Mouse (Mus musculus): Measurements from ENCODE around the gene Thada.

The Thada gene

DNA sequence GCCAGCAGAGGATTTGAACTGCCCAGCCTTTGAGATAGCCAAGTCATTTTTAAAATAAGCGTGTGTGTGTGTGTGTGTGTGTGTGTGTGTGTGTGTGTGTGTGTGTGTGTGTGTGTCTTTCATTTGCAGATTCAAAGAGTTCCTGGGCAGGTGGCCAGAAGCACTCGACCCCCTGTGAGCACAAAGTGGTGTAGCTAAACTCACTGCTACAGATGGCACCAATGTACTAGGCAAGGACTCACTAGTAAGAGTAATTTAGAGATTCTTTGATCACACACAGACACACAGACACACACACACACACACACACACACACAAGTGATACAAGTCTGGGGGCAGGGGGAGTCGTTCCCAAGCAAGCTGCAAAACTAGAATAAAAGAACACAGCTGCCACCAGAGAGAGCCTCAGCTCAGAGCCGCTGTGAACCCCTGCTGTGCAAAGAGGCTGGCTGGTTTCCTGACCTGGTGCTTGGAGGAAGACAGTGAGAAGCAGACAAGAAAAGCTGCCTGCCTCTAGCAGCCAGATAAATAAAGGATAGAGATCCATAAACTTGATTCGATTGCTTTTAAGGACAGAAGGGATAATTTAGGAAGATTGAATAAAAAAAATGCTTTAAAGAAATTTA is 26.4 kb upstream of the Thada start:
- DNase-seq (ENCODE audit: low read depth, low spot score): no peak
- Histone ChIP-seq H3K36me3 (ENCODE audit: control insufficient read depth, insufficient read depth, low read length, poor library complexity, severe bottlenecking) (no peaks in the 10 kb centered on the region), H3K27me3 (ENCODE audit: control insufficient read depth, insufficient read depth, low read length, poor library complexity, severe bottlenecking) (no peaks in the 10 kb centered on the region)

DNA sequence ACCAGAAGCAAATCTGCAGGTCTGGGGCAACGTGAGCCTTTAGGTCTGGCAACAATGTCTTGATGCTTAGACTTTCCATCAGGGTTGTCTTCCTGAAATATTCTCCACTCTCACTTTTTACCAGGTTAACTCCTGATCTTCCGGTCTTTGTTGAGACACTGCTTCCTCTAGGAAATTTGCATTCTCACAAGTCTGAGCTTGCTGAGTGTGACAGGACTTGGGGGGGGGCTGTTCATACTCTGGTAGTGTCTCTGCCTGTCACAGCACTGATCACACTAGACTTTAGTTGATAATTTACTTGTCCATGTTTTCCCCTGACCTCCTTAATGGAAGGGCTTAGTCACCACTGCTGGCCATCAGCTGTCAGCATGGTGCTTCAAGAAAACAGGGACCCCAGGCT is 21.4 kb upstream of the Thada start:
- DNase-seq (ENCODE audit: low read depth, low spot score): no peak
- Histone ChIP-seq H3K27me3 (ENCODE audit: control insufficient read depth, insufficient read depth, low read length, poor library complexity, severe bottlenecking) (no peaks in the 10 kb centered on the region), H3K36me3 (ENCODE audit: control insufficient read depth, insufficient read depth, low read length, poor library complexity, severe bottlenecking) (no peaks in the 10 kb centered on the region)

DNA sequence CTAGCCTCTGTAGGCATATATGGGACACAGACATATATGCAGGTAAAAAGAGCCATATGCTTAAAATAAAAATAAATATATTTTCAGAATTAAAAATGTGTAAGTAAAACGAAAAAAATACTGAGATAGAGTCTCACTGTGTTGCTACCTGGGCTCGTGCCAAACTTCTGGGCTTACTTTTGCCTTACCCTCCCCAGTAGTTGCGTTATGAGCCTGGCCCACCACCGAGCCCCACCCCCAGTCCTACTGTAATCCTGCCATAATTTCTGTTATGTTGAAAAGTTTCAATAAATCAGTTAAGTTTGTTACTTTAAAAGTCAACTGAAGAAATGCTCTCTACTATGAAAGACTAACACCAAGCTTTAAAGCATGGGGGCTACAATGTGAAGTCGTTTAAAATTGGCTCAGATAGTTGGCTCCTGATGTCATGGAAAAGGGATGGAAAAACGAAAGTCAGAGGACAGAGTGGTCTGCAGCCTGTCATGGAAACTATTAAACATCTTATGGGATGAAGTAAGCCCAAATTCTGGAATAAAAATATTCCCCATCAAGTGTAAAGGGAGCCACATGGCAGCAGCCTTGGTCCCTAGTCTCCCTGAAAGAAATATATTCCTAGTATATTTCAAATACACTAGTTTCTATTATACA is 17.8 kb upstream of the Thada start:
- no peak for DNase-seq (ENCODE audit: low read depth, low spot score)
- H3K36me3 ChIP-seq (ENCODE audit: control insufficient read depth, insufficient read depth, low read length, poor library complexity, severe bottlenecking): no peaks in the 10 kb centered on the region
- H3K27me3 ChIP-seq (ENCODE audit: control insufficient read depth, insufficient read depth, low read length, poor library complexity, severe bottlenecking): no peaks in the 10 kb centered on the region

DNA sequence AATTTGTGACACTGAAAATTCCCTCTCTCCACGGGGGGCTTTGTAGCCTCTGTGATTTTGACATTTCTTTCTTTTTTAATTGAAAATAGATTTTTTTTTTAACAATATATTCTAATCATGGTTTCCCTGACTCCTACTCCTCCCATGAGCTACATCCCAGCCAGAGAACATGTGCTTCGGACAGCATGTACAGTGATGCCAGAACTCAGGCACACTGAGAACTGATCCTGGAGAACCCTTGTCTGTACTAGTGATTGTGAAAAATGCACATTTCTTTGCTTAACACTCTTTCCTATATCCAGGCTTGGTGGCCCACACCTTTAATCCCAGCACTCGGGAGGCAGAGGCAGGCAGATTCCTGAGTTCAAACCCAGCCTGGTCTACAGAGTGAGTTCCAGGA is 16.8 kb upstream of the Thada start:
- Histone ChIP-seq H3K36me3 (ENCODE audit: control insufficient read depth, insufficient read depth, low read length, poor library complexity, severe bottlenecking) (no peaks in the 10 kb centered on the region), H3K27me3 (ENCODE audit: control insufficient read depth, insufficient read depth, low read length, poor library complexity, severe bottlenecking) (no peaks in the 10 kb centered on the region)
- DNase-seq (ENCODE audit: low read depth, low spot score): no peak

DNA sequence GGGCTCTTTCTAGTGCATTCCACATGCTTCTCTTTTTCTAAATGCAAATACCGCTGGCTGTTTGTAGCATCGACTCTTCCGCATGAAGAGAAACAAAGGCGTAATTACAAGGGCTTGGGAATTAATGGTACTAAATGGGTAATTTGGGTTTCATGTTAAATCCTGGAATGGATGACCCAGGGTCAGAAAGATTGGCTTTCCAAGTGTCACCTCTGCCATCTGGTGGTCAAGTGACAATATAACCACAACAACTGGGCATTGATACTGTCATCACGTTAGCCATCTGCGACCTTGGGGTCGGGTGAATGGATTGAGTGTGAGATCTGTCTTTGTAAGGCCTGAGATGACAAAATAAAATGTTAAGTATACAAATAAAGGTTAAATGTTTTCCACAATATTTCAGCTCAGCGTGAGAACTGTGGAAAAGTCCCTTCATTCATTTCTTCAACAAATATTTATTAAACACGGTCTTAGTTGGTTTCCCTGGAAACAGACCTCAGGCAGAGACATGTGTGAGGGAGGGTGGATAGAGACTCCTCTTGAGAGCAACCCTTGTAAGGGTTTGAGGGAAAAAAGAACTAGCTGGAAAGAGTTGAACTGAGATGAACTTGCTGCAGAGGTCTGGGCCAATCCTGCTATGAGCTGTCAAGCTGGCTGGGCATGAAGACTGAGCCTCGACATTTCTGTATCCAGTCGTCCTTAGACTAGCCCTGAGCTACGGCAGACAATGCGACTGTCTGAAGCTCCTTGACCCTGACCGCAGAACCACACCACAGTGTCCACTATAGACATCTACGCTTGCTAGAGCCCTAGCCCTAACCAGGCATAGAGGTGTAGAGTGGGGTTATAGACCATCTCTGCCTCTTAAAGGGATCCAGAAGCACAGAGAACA is 14.7 kb upstream of the Thada start:
- peak; percentile 60 for DNase-seq (ENCODE audit: low read depth, low spot score)

DNA sequence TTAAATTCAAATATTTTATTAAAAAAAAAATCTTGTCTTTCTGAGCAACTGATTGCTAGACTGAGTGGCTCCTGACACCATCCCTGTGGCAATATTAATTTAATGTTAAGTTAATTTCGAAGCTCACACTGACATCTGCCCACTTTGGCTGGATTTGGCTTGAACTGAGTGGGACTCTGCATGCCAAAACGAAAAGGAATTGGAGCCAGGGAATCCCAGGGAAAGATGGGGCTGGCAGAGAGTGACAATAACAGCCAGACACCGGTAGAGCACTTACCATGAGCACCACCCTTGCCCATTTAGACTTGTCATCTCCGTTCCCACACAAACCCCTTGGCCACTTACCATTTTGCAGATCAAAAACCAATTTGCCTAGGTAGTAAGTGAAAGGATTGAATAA is 12.3 kb upstream of the Thada start:
- H3K27me3 ChIP-seq (ENCODE audit: control insufficient read depth, insufficient read depth, low read length, poor library complexity, severe bottlenecking): no peaks in the 10 kb centered on the region
- H3K36me3 ChIP-seq (ENCODE audit: control insufficient read depth, insufficient read depth, low read length, poor library complexity, severe bottlenecking): no peaks in the 10 kb centered on the region
- DNase-seq (ENCODE audit: low read depth, low spot score): no peak

More for the DNA sequence above, 14.7 kb upstream of the Thada start:
- no peaks in the 10 kb centered on the region for H3K27me3 ChIP-seq (ENCODE audit: control insufficient read depth, insufficient read depth, low read length, poor library complexity, severe bottlenecking)
- no peaks in the 10 kb centered on the region for H3K36me3 ChIP-seq (ENCODE audit: control insufficient read depth, insufficient read depth, low read length, poor library complexity, severe bottlenecking)

DNA sequence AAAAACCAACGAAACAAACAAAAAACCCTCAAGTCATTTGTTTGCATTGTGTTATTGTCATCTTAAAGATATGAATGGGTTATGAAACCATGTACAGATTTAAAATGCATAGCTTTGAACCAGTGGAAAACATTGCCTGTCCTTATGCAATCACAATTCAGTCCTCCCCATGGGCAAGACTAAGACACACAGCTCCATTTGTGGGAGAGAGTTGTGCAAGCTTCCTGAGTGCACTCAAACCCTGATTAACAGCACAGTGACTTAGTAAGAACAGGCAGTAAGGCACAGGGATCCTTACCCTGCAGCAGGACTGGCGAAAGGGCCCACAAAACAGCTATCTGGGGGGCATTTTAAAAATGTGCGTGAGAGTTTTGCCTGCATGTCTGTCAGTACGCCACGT is 11.2 kb upstream of the Thada start:
- no peak for DNase-seq (ENCODE audit: low read depth, low spot score)
- Histone ChIP-seq H3K27me3 (ENCODE audit: control insufficient read depth, insufficient read depth, low read length, poor library complexity, severe bottlenecking) (no peaks in the 10 kb centered on the region), H3K36me3 (ENCODE audit: control insufficient read depth, insufficient read depth, low read length, poor library complexity, severe bottlenecking) (no peaks in the 10 kb centered on the region)

DNA sequence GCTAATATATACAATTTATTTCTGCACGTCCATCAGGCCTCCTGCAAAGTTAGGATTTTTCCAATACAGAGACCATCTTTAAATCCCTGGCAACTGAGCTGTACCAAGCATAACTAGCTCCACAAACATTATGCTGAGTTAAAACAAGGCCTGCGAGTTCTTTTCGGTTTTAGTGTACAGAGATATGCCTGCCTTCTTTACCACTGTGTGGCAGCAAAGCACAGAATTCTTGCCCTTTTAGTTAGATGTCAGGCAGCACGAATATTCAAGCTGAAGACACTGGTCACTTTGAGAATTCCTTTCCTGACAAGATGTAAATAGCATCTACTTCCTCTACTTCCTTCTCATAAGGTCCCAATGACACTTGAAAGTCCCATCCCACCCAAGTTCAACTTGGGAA is 8.3 kb upstream of the Thada start:
- Histone ChIP-seq H3K27me3 (ENCODE audit: control insufficient read depth, insufficient read depth, low read length, poor library complexity, severe bottlenecking) (no peaks in the 10 kb centered on the region), H3K36me3 (ENCODE audit: control insufficient read depth, insufficient read depth, low read length, poor library complexity, severe bottlenecking) (no peaks in the 10 kb centered on the region)
- DNase-seq (ENCODE audit: low read depth, low spot score): no peak

DNA sequence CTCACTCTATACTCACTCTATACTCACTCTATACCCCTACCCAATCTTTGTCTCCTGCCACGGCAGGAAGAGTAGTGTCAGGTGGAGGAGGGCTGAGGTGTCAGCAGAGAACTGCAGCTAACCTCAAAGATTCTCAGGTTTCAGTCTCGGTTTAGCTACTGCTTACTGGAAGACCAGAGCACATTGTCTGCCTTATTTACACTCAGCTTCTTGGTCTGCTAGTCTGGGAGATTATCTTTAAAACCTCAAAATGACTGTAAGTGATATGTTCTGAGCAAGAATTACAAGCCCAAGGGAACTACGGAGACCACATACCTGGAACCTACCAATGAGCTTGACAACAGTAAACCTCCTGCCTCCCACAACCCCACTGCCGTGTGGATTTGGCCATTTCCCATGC is 31.0 kb downstream of the Thada start:
- DNase-seq (ENCODE audit: low read depth, low spot score): peak; percentile 15
- Histone ChIP-seq H3K27me3 (ENCODE audit: control insufficient read depth, insufficient read depth, low read length, poor library complexity, severe bottlenecking) (no peaks in the 10 kb centered on the region), H3K36me3 (ENCODE audit: control insufficient read depth, insufficient read depth, low read length, poor library complexity, severe bottlenecking) (peaks cover 13% of the 10 kb centered on the region; the same call in 1 of the 2 replicates)

DNA sequence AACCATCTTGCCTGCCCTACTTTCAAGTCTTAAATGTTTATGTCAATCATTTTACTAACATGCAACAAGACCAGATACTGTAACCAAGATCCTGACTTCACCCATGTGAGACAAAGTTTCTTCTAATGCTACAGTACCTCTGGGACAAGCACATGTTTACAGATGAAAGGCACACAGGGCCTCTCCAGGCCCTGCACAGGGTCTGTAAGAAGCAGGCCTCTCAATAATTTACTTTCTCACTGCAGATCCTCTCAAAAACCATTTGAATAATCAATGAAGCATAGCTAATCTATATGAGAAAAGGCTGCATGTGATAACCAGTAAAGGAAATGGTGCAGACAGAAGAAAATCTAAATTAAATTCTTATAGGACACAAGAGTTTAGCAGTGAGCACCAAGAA is 31.8 kb downstream of the Thada start:
- DNase-seq (ENCODE audit: low read depth, low spot score): peak; percentile 17
- no peaks in the 10 kb centered on the region for H3K27me3 ChIP-seq (ENCODE audit: control insufficient read depth, insufficient read depth, low read length, poor library complexity, severe bottlenecking)
- H3K36me3 ChIP-seq (ENCODE audit: control insufficient read depth, insufficient read depth, low read length, poor library complexity, severe bottlenecking): peaks cover 9% of the 10 kb centered on the region; the same call in 1 of the 2 replicates

DNA sequence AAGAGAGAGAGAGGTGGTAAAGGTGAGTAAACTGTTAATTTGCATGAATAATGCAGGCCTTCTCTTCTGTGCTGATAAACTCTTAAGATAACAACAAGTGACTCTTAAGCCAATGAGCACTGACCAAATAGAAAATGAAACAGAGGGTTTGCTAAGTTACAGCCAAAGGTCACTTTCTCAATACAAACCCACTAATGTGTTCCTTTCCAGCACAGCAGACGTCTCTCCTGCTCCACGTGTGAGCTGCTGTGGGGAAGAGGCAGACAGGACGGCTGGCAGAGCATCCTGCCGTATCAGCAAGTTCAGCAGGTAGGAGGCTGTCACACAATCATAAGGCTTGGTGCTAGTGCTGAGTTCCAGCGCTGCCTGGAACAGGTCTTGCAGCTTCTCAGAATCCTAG is 34.0 kb downstream of the Thada start:
- no peak for DNase-seq (ENCODE audit: low read depth, low spot score)
- Histone ChIP-seq H3K36me3 (ENCODE audit: control insufficient read depth, insufficient read depth, low read length, poor library complexity, severe bottlenecking) (peaks cover 7% of the 10 kb centered on the region; the same call in 1 of the 2 replicates), H3K27me3 (ENCODE audit: control insufficient read depth, insufficient read depth, low read length, poor library complexity, severe bottlenecking) (no peaks in the 10 kb centered on the region)

DNA sequence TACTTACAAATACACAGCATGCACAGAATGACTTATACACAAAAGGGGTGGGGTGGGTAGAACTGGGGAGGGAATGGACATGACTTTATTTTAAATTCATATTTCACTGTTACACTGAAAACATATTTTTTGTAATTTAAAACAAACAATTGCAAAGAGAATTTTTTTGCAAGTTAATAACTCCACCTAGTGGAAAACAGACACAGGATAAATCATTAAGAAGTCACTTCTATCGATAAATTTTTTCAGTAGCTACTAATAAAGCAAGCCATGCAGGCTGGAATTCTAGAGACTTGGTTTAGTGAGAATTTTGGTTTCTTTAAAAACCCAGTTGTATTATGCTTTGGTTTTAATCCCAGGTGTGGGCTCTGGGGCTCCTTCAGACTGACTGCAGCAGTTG is 41.7 kb downstream of the Thada start:
- peaks cover 6% of the 10 kb centered on the region for H3K36me3 ChIP-seq (ENCODE audit: control insufficient read depth, insufficient read depth, low read length, poor library complexity, severe bottlenecking)
- H3K27me3 ChIP-seq (ENCODE audit: control insufficient read depth, insufficient read depth, low read length, poor library complexity, severe bottlenecking): no peaks in the 10 kb centered on the region
- DNase-seq (ENCODE audit: low read depth, low spot score): no peak

DNA sequence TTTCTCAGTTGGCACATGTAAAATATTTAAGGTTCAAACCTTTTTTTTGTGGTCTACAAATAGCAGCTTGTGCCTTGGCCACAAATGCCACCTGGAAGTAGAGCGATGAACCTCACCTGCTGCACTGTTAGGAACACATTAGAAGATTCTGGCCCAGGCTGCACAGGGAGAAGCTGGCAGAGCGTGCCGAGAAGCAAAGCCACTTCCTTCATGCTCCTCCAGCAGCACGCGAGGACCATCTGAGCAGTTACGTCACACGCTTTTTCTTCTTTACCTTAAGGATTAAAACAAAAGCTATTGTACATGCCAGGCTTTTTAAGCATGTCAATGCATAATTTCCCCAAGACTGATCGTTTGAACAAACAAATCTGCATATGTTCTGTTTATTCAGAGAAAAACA is 43.1 kb downstream of the Thada start:
- peak; percentile 56 for DNase-seq (ENCODE audit: low read depth, low spot score)
- peaks cover 6% of the 10 kb centered on the region for H3K36me3 ChIP-seq (ENCODE audit: control insufficient read depth, insufficient read depth, low read length, poor library complexity, severe bottlenecking)
- H3K27me3 ChIP-seq (ENCODE audit: control insufficient read depth, insufficient read depth, low read length, poor library complexity, severe bottlenecking): no peaks in the 10 kb centered on the region

DNA sequence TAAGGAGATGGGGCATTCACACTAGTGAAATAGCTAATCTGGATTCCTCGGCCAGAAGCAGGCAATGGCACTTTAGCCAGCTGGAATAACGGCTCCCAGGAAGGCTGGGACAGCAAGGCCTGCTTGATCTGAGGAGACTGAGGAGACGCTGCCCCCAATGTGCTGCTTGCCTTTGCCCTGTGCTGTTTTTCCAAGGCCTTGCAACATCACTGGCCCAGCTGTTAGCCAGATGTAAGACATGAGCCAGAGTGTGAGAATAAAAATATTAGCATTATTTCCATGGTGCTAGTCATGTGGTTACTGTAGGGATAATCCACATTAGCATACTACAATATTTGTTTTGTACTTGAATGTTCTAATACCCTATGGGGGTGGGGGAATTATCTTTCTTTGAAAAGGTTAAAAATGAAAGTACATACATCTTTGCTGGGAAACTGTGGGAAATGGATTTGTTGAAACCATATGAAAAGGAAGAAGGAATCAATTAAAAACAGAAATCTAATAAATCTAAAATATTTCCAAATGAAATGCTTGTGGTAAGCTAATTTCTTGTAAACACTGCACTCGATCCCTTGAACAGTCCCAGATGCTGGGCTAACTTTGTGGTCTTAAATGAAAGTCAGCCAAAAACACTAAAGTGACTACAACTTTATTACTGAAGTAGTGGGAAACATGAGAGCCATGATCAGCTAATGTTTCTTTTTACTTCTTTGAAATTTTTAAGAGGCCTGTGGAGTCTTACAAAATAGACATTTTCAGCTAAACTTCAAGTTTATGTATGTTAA is 43.8 kb downstream of the Thada start:
- Histone ChIP-seq H3K36me3 (ENCODE audit: control insufficient read depth, insufficient read depth, low read length, poor library complexity, severe bottlenecking) (peaks cover 5% of the 10 kb centered on the region), H3K27me3 (ENCODE audit: control insufficient read depth, insufficient read depth, low read length, poor library complexity, severe bottlenecking) (no peaks in the 10 kb centered on the region)
- DNase-seq (ENCODE audit: low read depth, low spot score): peak; percentile 9

Data from splenic B cell, adult 2 months (primary cell).